Mouse (Mus musculus) myocyte (in vitro differentiated cells): ENCODE data around the gene Olfr718-ps1.

Experiments used
- MAX ChIP-seq: IDR thresholded peaks from one replicate; pipeline ENCODE4 v1.6.1; 2011; ENCODE audit warnings: low read depth, mild to moderate bottlenecking, control low read depth
- MYOG ChIP-seq, 3 experiments: IDR thresholded peaks; one replicate each; pipeline ENCODE4 v1.6.1; 2011; ENCODE audit warnings: control low read depth in 2 of 3, low read depth in 2 of 3, mild to moderate bottlenecking in 2 of 3; ENCODE audit not compliant: insufficient read length in 2 of 3, control insufficient read depth in 1 of 3, insufficient read depth in 1 of 3
- POLR2A ChIP-seq: IDR thresholded peaks from one replicate; pipeline ENCODE4 v1.6.1; 2011; ENCODE audit warnings: low read depth, mild to moderate bottlenecking, control low read depth, moderate library complexity; ENCODE audit not compliant: insufficient read length

DNA sequence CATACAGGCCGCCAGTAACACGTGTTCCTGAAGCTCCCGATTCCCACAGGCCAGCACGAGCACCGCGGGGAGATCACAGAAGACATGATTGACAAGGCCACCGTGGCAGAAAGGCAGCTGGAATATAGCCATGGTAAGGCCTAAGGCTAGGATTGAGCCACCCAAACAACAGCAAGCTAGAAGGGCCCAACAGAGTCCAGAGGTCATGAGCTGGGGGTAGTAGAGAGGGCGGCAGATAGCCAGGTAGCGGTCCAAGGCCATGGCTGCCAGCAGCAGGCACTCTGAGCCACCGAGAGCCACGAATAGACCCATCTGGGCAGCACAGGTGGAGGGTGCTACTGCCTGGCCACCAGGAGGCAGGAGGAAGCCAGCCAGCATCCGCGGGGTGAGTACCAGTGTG lies 9.8 kb downstream of the Olfr718-ps1 start:
- TF ChIP-seq MAX: no peak
- no peak for TF ChIP-seq MYOG (IDR thresholded peaks at IDR 0.05; ENCODE audit: control insufficient read depth in 1 of 3, insufficient read depth in 1 of 3, insufficient read length in 2 of 3, low read depth in 2 of 3)
- no peak for TF ChIP-seq POLR2A
